Mouse (Mus musculus) lung, adult 2 months (tissue): ENCODE measurements around the gene Rhog.

Source experiments
- CTCF ChIP-seq: fragments of 200-500 bp; IDR thresholded peaks from 2 replicates; pipeline ENCODE4 v1.5.1; 2011; ENCODE audit warnings: mild to moderate bottlenecking, low read length, control low read depth; ENCODE audit not compliant: insufficient read depth
- POLR2A ChIP-seq: fragments of 200-500 bp; IDR thresholded peaks from 2 replicates; pipeline ENCODE4 v1.6.1; 2011; ENCODE audit warnings: low read depth, mild to moderate bottlenecking, control low read depth, low read length, borderline replicate concordance; ENCODE audit errors: extremely low read depth

GRCm38 (mm10) chr7:102258189-102258588 is 2.3 kb upstream of the Rhog start:
- TF ChIP-seq CTCF (peak; percentile 31; the same call in 1 of the 2 replicates), POLR2A (no peak)
